Mouse (Mus musculus) ES-CJ7 (cell line): ENCODE measurements at regions not wholly inside any gene's neighbourhood (a gene's known extent, or its start where the extent isn't known, plus 50 kb on each side); places are given as distances from the start of the nearest gene placed in this dataset.

Source experiments
- DNase-seq: peaks from one replicate; pipeline ENCODE4 v3.0.0; 2011; ENCODE audit warnings: low read depth, low spot score

GRCm38 (mm10) chr6:25321446-25321845, 365.3 kb upstream of the Tmem229a start:
- no peak for DNase-seq

- DNase-seq = no peak
Observed at GRCm38 (mm10) chr6:25320291-25320844, 364.3 kb upstream of the Tmem229a start.

GRCm38 (mm10) chr6:25307471-25307870, 351.4 kb upstream of the Tmem229a start:
- DNase-seq = peak; percentile 72

GRCm38 (mm10) chr6:25304844-25305504, 348.9 kb upstream of the Tmem229a start:
- DNase-seq = no peak

GRCm38 (mm10) chr6:25291613-25292012, 335.5 kb upstream of the Tmem229a start:
- DNase-seq = no peak

GRCm38 (mm10) chr6:25287591-25287990, 331.5 kb upstream of the Tmem229a start:
- DNase-seq = no peak

GRCm38 (mm10) chr6:25286313-25286712, 330.2 kb upstream of the Tmem229a start:
- DNase-seq = no peak

- no peak for DNase-seq
Observed at GRCm38 (mm10) chr6:25278509-25278908, 322.4 kb upstream of the Tmem229a start.

- DNase-seq = no peak
Observed at GRCm38 (mm10) chr6:25277703-25278447, 321.8 kb upstream of the Tmem229a start.

GRCm38 (mm10) chr6:25276221-25276620, 320.1 kb upstream of the Tmem229a start:
- peak; percentile 53 for DNase-seq

GRCm38 (mm10) chr6:25260559-25260958, 304.5 kb upstream of the Tmem229a start:
- no peak for DNase-seq

GRCm38 (mm10) chr6:25255762-25256161, 299.7 kb upstream of the Tmem229a start:
- DNase-seq = no peak

- DNase-seq = no peak
Observed at GRCm38 (mm10) chr6:25237021-25237420, 280.9 kb upstream of the Tmem229a start.

GRCm38 (mm10) chr6:25236616-25237015, 280.5 kb upstream of the Tmem229a start:
- no peak for DNase-seq
